8 mouse cellular contexts compared by ENCODE assay signal in the genomic region with DNA sequence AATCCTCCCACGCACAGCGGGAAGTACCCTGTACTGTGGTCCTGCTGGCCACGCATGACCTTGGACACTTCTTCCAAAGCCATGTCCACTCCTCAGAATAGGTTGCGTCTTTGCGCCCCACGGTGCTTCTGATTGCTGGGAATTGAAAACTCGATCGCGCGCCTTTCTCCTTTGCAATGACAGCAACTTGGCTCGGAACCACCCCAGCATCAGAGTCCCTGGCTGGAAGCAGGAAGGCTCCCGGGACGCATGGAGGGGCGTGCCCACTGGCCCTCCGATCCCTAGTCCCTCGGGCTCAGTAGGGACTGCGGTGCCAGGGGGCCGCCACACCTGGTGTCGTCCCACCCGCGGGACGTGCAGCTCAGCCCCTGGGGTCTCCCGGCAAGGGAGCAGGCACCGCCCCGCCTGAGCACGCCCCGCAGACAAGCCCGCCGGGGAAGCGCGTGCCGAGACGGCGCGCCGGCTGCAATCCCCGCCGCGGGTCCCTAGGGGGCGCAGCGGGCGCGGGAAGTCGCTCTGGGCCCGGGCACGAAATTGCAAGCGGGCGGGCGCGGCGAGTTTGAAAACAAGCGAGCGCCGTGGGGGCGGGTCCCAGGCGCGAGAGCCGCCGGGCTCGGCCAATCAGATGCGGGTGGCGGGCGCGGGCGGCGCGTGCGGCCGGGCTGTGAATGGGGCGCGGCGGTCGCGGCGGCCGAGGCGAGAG. TPM values are rescaled to one million over a fixed set of nuclear protein-coding genes. Genes with fewer than 3 reads are reported as not detected.
DNase-seq lines count a peak whose midpoint lies in the region; ATAC-seq and TF ChIP-seq lines count a peak whose summit lies in the region.

A gene (plus strand): TSS at position 650 of the 703 bp plus-strand sequence.

- peaks cover 58% of the 10 kb centered on the region for H3K27me3 ChIP-seq in hindbrain, embryonic 12.5 days
- H3K27me3 ChIP-seq in lung, postnatal 0 days (replicated peaks; ENCODE audit: insufficient read depth, low read length), result peaks cover 34% of the 10 kb centered on the region

- peak; percentile 80 for TF ChIP-seq CTCF in lung, postnatal 0 days (IDR thresholded peaks at IDR 0.05)

- DNase-seq in T-cell, adult 2 months (ENCODE audit: low spot score), result peak; percentile 87
- peak; percentile 99 for DNase-seq in cerebellum, postnatal 10 days
- DNase-seq in frontal cortex, postnatal 25 days (ENCODE audit: low spot score in 2 of 2), result peak; percentile 81 to 88
- peak; percentile 96 to 98 for DNase-seq in layer of hippocampus, postnatal 10 days (ENCODE audit: low spot score in 2 of 2)
- DNase-seq in lung, postnatal 0 days (ENCODE audit: low spot score), result peak; percentile 97
- peak; percentile 97 for DNase-seq in ovary, postnatal 36 days (ENCODE audit: low spot score)
- peak; percentile 79 to 93 for DNase-seq in thymus, postnatal 10 days (ENCODE audit: low spot score in 2 of 2)

- H3K27ac ChIP-seq in hindbrain, embryonic 12.5 days, result peak within 1 kb of the TSS; percentile 73; the same call in 1 of the 2 replicates
- H3K27ac ChIP-seq in lung, postnatal 0 days (ENCODE audit: low read length), result no peak within 1 kb of the TSS

- H3K9ac ChIP-seq in hindbrain, embryonic 12.5 days, result peak within 1 kb of the TSS; percentile 85
- peak within 1 kb of the TSS; percentile 34 for H3K9ac ChIP-seq in lung, postnatal 0 days (replicated peaks; ENCODE audit: low read depth)

- peak within 1 kb of the TSS; percentile 67 for H3K4me3 ChIP-seq in hindbrain, embryonic 12.5 days
- peak within 1 kb of the TSS; percentile 56 for H3K4me3 ChIP-seq in lung, postnatal 0 days (ENCODE audit: low read depth, low read length)

- TF ChIP-seq EP300 in lung, postnatal 0 days (IDR thresholded peaks at IDR 0.05), result no peak

- ATAC-seq in hindbrain, embryonic 12.5 days (ENCODE audit: low FRiP score), result peak; percentile 95
- ATAC-seq in lung, postnatal 0 days, result peak; percentile 99

- H3K4me1 ChIP-seq in hindbrain, embryonic 12.5 days, result peaks cover 32% of the 10 kb centered on the region
- H3K4me1 ChIP-seq in lung, postnatal 0 days (ENCODE audit: insufficient read depth, low read depth, low read length), result peaks cover 15% of the 10 kb centered on the region; the same call in 1 of the 2 replicates

- no peaks in the 10 kb centered on the region for H3K36me3 ChIP-seq in hindbrain, embryonic 12.5 days
- no peaks in the 10 kb centered on the region for H3K36me3 ChIP-seq in lung, postnatal 0 days (ENCODE audit: insufficient read depth, low read length)

- under 1% methylated on average over 73 of the region's 77 CpGs for WGBS in hindbrain, embryonic 12.5 days
- WGBS in lung, postnatal 0 days, result under 1% methylated on average over 62 of the region's 77 CpGs

- H3K9me3 ChIP-seq in hindbrain, embryonic 12.5 days (replicated peaks), result no peaks in the 10 kb centered on the region
- no peaks in the 10 kb centered on the region for H3K9me3 ChIP-seq in lung, postnatal 0 days (ENCODE audit: low read length)

- peak within 1 kb of the TSS; percentile 98 for H3K4me2 ChIP-seq in hindbrain, embryonic 12.5 days (replicated peaks)
- peak within 1 kb of the TSS; percentile 99 for H3K4me2 ChIP-seq in lung, postnatal 0 days (replicated peaks; ENCODE audit: low read depth, low read length)

RNA-seq across cellular contexts. Expression of the gene that starts here (rescaled TPM):
- 3.2 and 3.5 TPM in 2 replicates for polyA plus RNA-seq in hindbrain, embryonic 12.5 days (2016; fragmentation: Nextera tagmentation; extraction: Ambion mirVana)
- 10 to 100 TPM; 12.4 to 14.7 TPM for total RNA-seq in layer of hippocampus, postnatal 10 days (2021)
- polyA plus RNA-seq in lung, postnatal 0 days (2015; fragmentation: Nextera tagmentation; extraction: Ambion mirVana), result 0.19 and 0.25 TPM in 2 replicates

Comparison
In these comparisons a context has a peak if more than half of its experiments do, and no peak if none do; other contexts are left out.
1. Peak in DNase-seq, ATAC-seq, H3K4me3 ChIP-seq, H3K9ac ChIP-seq and H3K4me2 ChIP-seq in lung, postnatal 0 days; RNA of the gene not detected or under 1 TPM.